Mouse (Mus musculus) MEL (cell line): Measurements from ENCODE around the gene Gm11444.

Source experiments
- CTCF ChIP-seq, 3 experiments: IDR thresholded peaks in 2 of 3; conservative IDR thresholded peaks in 1 of 3; 2 replicates each; pipeline ENCODE4 v1.5.1; 2011 to 2012; ENCODE audit warnings: low read length in 3 of 3, low read depth in 2 of 3, mild to moderate bottlenecking in 2 of 3, improper control_type of control experiment in 1 of 3, inconsistent platforms in 1 of 3, mixed read lengths in 1 of 3, moderate library complexity in 1 of 3; ENCODE audit not compliant: control insufficient read depth in 1 of 3, insufficient read depth in 1 of 3, poor library complexity in 1 of 3, severe bottlenecking in 1 of 3
- EP300 ChIP-seq, 2 experiments: IDR thresholded peaks; 2 replicates each; pipeline ENCODE4 v1.6.1; 2011; ENCODE audit warnings: improper control_type of control experiment in 2 of 2, low read length in 2 of 2, low read depth in 1 of 2, mild to moderate bottlenecking in 1 of 2
- GATA1 ChIP-seq: IDR thresholded peaks from 2 replicates; pipeline ENCODE4 v1.6.1; 2011; ENCODE audit warnings: low read depth, low read length, improper control_type of control experiment
- MAFK ChIP-seq: IDR thresholded peaks from 2 replicates; pipeline ENCODE4 v1.6.1; 2011; ENCODE audit warnings: low read depth, mild to moderate bottlenecking, low read length, improper control_type of control experiment, borderline replicate concordance
- POLR2A ChIP-seq, 2 experiments: IDR thresholded peaks; 2 replicates each; pipeline ENCODE4 v1.6.1; 2011 to 2012; ENCODE audit warnings: low read length in 2 of 2, mild to moderate bottlenecking in 2 of 2, control low read depth in 1 of 2, improper control_type of control experiment in 1 of 2, low read depth in 1 of 2, moderate library complexity in 1 of 2; ENCODE audit not compliant: control insufficient read depth in 1 of 2, insufficient read depth in 1 of 2, poor library complexity in 1 of 2
- POLR2AphosphoS2 ChIP-seq: IDR thresholded peaks from 2 replicates; pipeline ENCODE4 v1.6.1; 2011; ENCODE audit warnings: low read length, improper control_type of control experiment
- POLR2AphosphoS5 ChIP-seq: IDR thresholded peaks from 2 replicates; pipeline ENCODE4 v1.6.1; 2012; ENCODE audit warnings: low read depth, borderline replicate concordance, mild to moderate bottlenecking, inconsistent platforms, low read length, moderate library complexity, mixed read lengths
- SIN3A ChIP-seq: IDR thresholded peaks from 2 replicates; pipeline ENCODE4 v1.6.1; 2012; ENCODE audit warnings: low read length, improper control_type of control experiment, inconsistent platforms
- TAL1 ChIP-seq: IDR thresholded peaks from 2 replicates; pipeline ENCODE4 v1.6.1; 2012; ENCODE audit warnings: mild to moderate bottlenecking, inconsistent platforms, low read length, moderate library complexity, mixed read lengths
- TCF12 ChIP-seq: IDR thresholded peaks from 2 replicates; pipeline ENCODE4 v1.6.1; 2014; ENCODE audit warnings: low read depth, mild to moderate bottlenecking, inconsistent platforms, low read length, improper control_type of control experiment, moderate library complexity

DNA sequence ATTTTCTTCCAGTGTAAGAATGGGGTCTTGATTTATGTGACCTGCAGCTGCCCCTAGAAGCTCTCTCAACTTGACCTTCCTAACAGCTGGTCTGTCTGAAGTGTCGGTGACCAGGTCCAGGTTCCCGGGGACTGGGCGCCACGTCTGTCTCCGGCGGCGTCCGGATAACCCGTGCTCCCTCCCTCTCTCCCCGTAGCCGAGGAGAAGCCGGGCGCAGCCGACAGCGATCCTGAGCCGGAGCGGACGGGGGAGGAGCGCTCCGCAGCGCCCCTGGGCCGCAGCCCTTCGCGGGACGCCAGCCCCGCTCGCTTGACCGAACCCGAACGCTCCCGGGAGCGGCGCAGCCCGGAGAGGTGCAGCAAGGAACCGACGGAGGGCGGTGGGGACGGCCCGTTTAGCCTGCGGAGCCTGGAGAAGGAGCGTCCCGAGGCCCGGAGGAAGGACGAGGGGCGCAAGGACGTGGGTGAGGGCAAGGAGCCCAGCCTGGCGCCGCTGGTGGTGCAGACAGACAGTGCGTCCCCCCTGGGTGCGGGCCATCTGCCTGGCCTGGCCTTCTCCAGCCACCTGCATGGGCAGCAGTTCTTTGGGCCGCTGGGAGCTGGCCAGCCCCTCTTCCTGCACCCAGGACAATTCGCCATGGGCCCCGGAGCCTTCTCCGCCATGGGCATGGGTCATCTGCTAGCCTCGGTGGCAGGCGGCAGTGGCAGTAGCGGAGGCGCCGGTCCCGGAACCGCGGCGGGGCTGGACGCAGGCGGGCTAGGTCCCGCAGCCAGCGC is 12.3 kb downstream of the Gm11444 start:
- TF ChIP-seq CTCF (IDR thresholded peaks at IDR 0.05 in 2 of 3, conservative IDR thresholded peaks at IDR 0.05 in 1 of 3; ENCODE audit: control insufficient read depth in 1 of 3, insufficient read depth in 1 of 3, low read depth in 2 of 3, low read length in 3 of 3, poor library complexity in 1 of 3, severe bottlenecking in 1 of 3) (no peak), MAFK (no peak), POLR2A (IDR thresholded peaks at IDR 0.05; ENCODE audit: control insufficient read depth in 1 of 2, insufficient read depth in 1 of 2, low read depth in 1 of 2, low read length in 2 of 2, poor library complexity in 1 of 2) (no peak), TAL1 (no peak), GATA1 (no peak), EP300 (IDR thresholded peaks at IDR 0.05; ENCODE audit: low read depth in 1 of 2, low read length in 2 of 2) (no peak), SIN3A (no peak), TCF12 (no peak), POLR2AphosphoS5 (no peak), POLR2AphosphoS2 (no peak)
